Mouse (Mus musculus) myocyte (in vitro differentiated cells): Measurements from ENCODE around the gene Neurl2.

ENCODE experiments used
- CEBPB ChIP-seq: IDR thresholded peaks from 2 replicates; pipeline ENCODE4 v1.6.1; 2011; ENCODE audit warnings: mild to moderate bottlenecking, moderate library complexity; ENCODE audit not compliant: poor library complexity, insufficient read depth, severe bottlenecking
- MYOD1 ChIP-seq, 3 experiments: IDR thresholded peaks; one replicate each; pipeline ENCODE4 v1.6.1; 2011; ENCODE audit warnings: control low read depth in 2 of 3, low read depth in 2 of 3, mild to moderate bottlenecking in 2 of 3, moderate library complexity in 1 of 3; ENCODE audit not compliant: insufficient read length in 2 of 3, control insufficient read depth in 1 of 3
- MYOG ChIP-seq, 3 experiments: IDR thresholded peaks; one replicate each; pipeline ENCODE4 v1.6.1; 2011; ENCODE audit warnings: control low read depth in 2 of 3, low read depth in 2 of 3, mild to moderate bottlenecking in 2 of 3; ENCODE audit not compliant: insufficient read length in 2 of 3, control insufficient read depth in 1 of 3, insufficient read depth in 1 of 3
- POLR2A ChIP-seq: IDR thresholded peaks from one replicate; pipeline ENCODE4 v1.6.1; 2011; ENCODE audit warnings: low read depth, mild to moderate bottlenecking, control low read depth, moderate library complexity; ENCODE audit not compliant: insufficient read length
- TCF12 ChIP-seq: IDR thresholded peaks from one replicate; pipeline ENCODE4 v1.6.1; 2011; ENCODE audit warnings: mild to moderate bottlenecking, control low read depth; ENCODE audit not compliant: poor library complexity, insufficient read depth, severe bottlenecking
- USF1 ChIP-seq: IDR thresholded peaks from one replicate; pipeline ENCODE4 v1.6.1; 2011; ENCODE audit warnings: low read depth, mild to moderate bottlenecking, control low read depth, moderate library complexity

DNA sequence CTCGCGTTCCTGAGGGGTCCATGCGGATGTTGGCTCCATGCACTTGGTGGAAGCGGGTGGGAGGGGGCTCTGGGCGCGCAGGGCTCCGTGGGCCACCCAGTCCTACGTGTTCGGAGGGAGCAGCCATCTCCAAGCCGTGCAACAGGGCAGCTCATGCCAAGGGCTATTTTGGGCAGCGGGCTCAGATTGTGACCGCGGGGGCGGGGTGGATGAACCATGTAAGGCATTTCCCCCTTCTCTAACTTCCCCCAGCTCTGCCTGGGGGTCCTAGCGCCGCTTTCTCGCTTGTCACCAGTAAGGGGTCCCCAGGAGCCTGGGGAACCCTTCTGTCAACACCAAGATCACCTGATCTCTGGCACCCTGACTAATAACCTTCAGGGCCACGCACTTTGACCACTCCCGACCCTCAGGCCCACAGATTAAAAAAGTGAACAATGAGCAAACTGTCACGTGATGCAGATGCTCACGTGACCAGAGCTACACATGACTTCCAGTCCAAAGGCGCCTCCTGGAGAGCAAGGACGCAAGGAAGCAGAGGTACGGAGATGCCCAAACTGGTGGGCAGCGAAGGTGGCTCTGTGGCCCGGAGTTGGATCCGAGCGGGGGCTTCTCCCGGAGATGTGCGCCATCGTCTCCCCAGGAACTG lies at the start of gene Neurl2:
- TF ChIP-seq TCF12 (no peak), USF1 (peak; percentile 100), POLR2A (peak; percentile 69), MYOG (IDR thresholded peaks at IDR 0.05; ENCODE audit: control insufficient read depth in 1 of 3, insufficient read depth in 1 of 3, insufficient read length in 2 of 3, low read depth in 2 of 3) (peak in 1 of 3 experiments; percentile 2), MYOD1 (IDR thresholded peaks at IDR 0.05; ENCODE audit: control insufficient read depth in 1 of 3, insufficient read length in 2 of 3, low read depth in 2 of 3) (no peak), CEBPB (no peak)
